Mouse (Mus musculus) liver, embryonic 15.5 days (tissue): ENCODE results near the gene Gm20532. TPM values are rescaled to one million over a fixed set of nuclear protein-coding genes. Genes with fewer than 3 reads are reported as not detected.

ENCODE experiments used
- microRNA counts: library from miRNA; unstranded; fragments of <30 nt; microRNA quantifications from one replicate; lab custom pipeline; 2016
- microRNA-seq: library from miRNA; unstranded; fragments of <30 nt; microRNA quantifications from one replicate; pipeline ENCODE4, GENCODE M21; 2016
- polyA plus RNA-seq: library from polyadenylated mRNA; unstranded; fragments of >200 nt; fragmentation: Nextera tagmentation; extraction: Ambion mirVana; gene quantifications from 2 replicates; pipeline ENCODE4 v1.2.1, GENCODE M21; 2015

Gene Gm20532
- polyA plus RNA-seq, 1 experiment from 2014 or later = not detected

MicroRNA genes within 50 kb of the gene (microRNA counts, 519-probe panel; counts per million panel counts)
- microRNA mmu-miR-126-3p (lab: Ali Mortazavi, UCI) (4,681 counts per million, percentile 92 among the panel's probes with 10 or more counts), microRNA mmu-miR-126-5p (lab: Ali Mortazavi, UCI) (3,730 counts per million, percentile 76 among the panel's probes with 10 or more counts)

Small RNA genes lying within 50 kb of the gene (microRNA-seq; reads per million reads assigned to microRNA genes)
- gene Mir126a = 0.76 reads per million
- not detected for gene Mir126b

Other genes with a start within 250 kb of the Gm20532 start
- gene Dnlz, start 234.5 kb upstream of the Gm20532 start, polyA plus RNA-seq = 8.3 and 9.8 TPM in 2 replicates
- 2.3 and 2.9 TPM in 2 replicates for gene Card9, start 225.7 kb upstream of the Gm20532 start, polyA plus RNA-seq
- 8.4 and 10.8 TPM in 2 replicates for gene Snapc4, start 206.0 kb upstream of the Gm20532 start, polyA plus RNA-seq
- gene Entr1, start 197.3 kb upstream of the Gm20532 start, polyA plus RNA-seq = 38.2 and 42.8 TPM in 2 replicates
- gene Pmpca, start 197.3 kb upstream of the Gm20532 start, polyA plus RNA-seq = 61.5 and 61.6 TPM in 2 replicates
- gene Inpp5e, start 177.4 kb upstream of the Gm20532 start, polyA plus RNA-seq = 6.0 and 6.1 TPM in 2 replicates
- gene Sec16a, start 141.4 kb upstream of the Gm20532 start, polyA plus RNA-seq = 8.8 and 9.6 TPM in 2 replicates
- gene Notch1, start 70.0 kb upstream of the Gm20532 start, polyA plus RNA-seq = 2.8 and 3.1 TPM in 2 replicates
- 55.1 and 64.6 TPM in 2 replicates for gene Egfl7, start 6.6 kb upstream of the Gm20532 start, polyA plus RNA-seq
- 55.6 and 63.7 TPM in 2 replicates for gene Agpat2, start 17.8 kb downstream of the Gm20532 start, polyA plus RNA-seq
- 1.2 and 1.7 TPM in 2 replicates for gene Fam69b, start 41.8 kb downstream of the Gm20532 start, polyA plus RNA-seq
- gene Lcn4, start 84.6 kb downstream of the Gm20532 start, polyA plus RNA-seq = not detected in 2 replicates